Mouse (Mus musculus): Measurements from ENCODE around the gene Ulk4. TPM values are rescaled to one million over a fixed set of nuclear protein-coding genes. Genes with fewer than 3 reads are reported as not detected.
"Not testable (repeated sequence)": the region's sequence is repeated elsewhere in the genome, so short reads cannot be mapped to it uniquely, and the experiment has no call there.

Gene Ulk4
- polyA plus RNA-seq, 1 experiment, result 14.9 TPM

DNA sequence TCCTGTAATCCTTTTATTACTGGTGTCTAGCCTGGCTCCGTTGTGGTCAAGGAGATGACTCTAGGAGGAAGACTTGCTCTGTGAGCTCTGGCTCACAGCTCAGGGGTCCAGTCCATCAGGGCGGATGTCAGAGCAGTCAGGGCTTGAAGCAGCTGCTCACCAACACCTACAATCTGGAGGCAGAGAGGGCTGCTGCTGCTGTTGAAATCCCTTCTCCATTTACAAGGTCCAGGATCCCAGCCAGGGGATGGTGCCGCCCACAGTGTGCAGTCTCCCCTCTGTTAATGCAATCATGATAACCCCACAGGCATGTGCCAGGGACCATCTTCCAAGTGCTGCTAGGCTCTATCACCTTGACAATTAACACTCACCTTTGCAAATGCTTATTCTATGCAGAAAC, 220.5 kb downstream of the Ulk4 start:
- H3K4me1 ChIP-seq (ENCODE audit: control insufficient read depth, insufficient read depth, low read length), result no peaks in the 10 kb centered on the region
- no peak for DNase-seq
- no peak overlapping the region for H3K4me3 ChIP-seq (replicated peaks; ENCODE audit: extremely low read depth, low read depth, low read length)
- 85% methylated on average over 3 of the region's 3 CpGs for WGBS
- TF ChIP-seq POLR2A (IDR thresholded peaks at IDR 0.05; ENCODE audit: borderline replicate concordance, extremely low read depth, low read depth, low read length) (no peak), CTCF (IDR thresholded peaks at IDR 0.05; ENCODE audit: insufficient read depth, low read length) (no peak)

DNA sequence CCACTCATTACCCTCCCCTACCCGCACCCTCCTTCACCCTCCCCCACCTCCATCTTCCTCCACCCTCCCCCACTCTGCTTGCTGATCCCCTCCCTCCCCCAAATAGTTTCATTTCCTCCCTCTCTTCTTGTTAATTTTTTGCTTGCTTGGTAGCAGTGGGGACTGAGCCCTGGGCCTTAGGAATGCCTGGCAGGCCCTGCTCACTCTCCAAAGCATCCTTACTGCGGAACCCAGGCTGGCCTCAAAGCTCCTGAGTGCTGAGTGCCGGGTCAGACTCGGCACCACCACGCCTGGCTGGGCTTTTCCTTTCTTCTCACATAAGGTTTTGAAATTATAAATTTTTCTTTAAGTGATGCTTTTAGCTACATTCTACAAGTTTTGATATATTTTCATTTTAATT, 221.0 kb downstream of the Ulk4 start:
- DNase-seq, result no peak
- H3K4me1 ChIP-seq (ENCODE audit: control insufficient read depth, insufficient read depth, low read length), result no peaks in the 10 kb centered on the region
- 78% methylated on average over 5 of the region's 5 CpGs for WGBS
- H3K4me3 ChIP-seq (replicated peaks; ENCODE audit: extremely low read depth, low read depth, low read length), result no peak overlapping the region
- no peak for TF ChIP-seq CTCF (IDR thresholded peaks at IDR 0.05; ENCODE audit: insufficient read depth, low read length)

DNA sequence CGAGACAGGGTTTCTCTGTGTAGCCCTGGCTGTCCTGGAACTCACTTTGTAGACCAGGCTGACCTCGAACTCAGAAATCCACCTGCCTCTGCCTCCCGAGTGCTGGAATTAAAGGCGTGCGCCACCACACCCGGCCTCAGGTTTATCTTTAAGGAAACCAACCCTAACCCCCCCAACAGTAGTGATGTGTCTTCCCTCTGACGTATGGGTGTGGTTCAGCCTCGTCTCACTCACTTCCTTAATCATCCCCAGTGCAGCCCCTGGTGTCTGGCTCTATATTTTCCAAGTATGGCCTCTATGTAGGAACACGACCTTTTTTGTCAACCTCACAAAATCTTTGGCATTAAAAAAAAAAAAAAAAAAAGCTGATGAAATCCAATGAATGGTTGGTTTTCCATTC, 231.3 kb downstream of the Ulk4 start:
- not testable (repeated sequence) for H3K4me1 ChIP-seq (ENCODE audit: control insufficient read depth, insufficient read depth, low read length); H3K4me3 ChIP-seq (replicated peaks; ENCODE audit: extremely low read depth, low read depth, low read length); DNase-seq
- 62% methylated on average over 9 of the region's 9 CpGs for WGBS

DNA sequence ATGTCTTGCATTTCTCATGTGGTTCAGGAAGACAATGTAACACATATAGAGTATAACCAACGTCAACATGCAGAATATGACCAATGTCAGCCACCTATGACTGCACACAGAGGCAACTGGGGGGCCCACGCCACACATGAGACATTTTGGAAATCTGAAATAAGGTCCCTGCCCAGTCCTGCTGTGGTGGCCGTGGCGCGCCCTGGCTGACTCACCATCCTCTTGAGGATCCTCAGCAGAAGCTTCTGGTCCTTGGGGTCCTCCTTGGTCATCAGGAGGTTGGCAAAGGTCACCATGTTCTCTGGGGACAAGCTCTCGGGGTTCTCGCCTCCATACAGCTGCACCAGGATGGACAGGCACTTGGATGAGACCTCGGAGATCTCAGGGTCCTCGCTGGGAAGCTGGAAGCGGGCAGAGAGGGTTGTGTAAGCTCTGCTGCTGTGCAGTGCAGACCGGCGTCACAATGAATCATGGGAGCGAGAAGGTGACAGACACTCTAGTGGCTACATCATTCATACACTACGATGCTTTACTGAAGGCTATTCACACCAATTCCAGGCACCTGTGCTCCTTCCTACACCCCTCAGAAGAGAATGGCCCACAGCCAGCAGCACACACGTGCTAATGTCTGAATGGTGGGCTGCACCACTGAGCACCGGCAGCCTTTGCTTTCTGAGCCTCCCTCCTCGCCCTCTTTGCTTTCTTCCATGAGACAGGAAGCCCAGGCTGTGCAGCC, 232.4 kb downstream of the Ulk4 start:
- Histone ChIP-seq H3K4me1 (ENCODE audit: control insufficient read depth, insufficient read depth, low read length) (no peaks in the 10 kb centered on the region), H3K4me3 (replicated peaks; ENCODE audit: extremely low read depth, low read depth, low read length) (no peak overlapping the region)
- WGBS, result 81% methylated on average over 17 of the region's 17 CpGs
- no peak for DNase-seq
- TF ChIP-seq CTCF (IDR thresholded peaks at IDR 0.05; ENCODE audit: insufficient read depth, low read length), result no peak
- no peak for TF ChIP-seq POLR2A (IDR thresholded peaks at IDR 0.05; ENCODE audit: borderline replicate concordance, extremely low read depth, low read depth, low read length)

DNA sequence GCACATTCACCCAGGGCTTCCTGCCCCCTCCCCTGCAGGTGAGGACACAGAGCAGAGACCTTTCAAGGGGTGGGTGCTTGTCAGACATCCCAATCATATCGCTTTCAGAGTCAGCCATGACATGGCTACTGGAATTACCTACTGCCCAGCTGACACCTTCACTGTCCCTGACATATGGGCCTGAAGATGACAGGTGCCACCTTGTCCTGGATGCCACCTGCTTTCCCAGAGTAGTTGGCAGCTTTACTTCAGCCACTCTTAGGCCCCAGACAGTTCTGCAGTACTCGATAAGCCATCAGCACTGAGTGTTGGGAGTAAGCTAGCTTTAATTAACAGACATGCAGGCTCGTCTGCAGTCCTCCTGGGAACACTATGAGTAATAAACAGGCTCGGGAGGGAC, 234.0 kb downstream of the Ulk4 start:
- WGBS, result 90% methylated on average over 4 of the region's 4 CpGs
- Histone ChIP-seq H3K4me1 (ENCODE audit: control insufficient read depth, insufficient read depth, low read length) (no peaks in the 10 kb centered on the region), H3K4me3 (replicated peaks; ENCODE audit: extremely low read depth, low read depth, low read length) (no peak overlapping the region)
- TF ChIP-seq CTCF (IDR thresholded peaks at IDR 0.05; ENCODE audit: insufficient read depth, low read length) (no peak), POLR2A (IDR thresholded peaks at IDR 0.05; ENCODE audit: borderline replicate concordance, extremely low read depth, low read depth, low read length) (no peak)
- no peak for DNase-seq

DNA sequence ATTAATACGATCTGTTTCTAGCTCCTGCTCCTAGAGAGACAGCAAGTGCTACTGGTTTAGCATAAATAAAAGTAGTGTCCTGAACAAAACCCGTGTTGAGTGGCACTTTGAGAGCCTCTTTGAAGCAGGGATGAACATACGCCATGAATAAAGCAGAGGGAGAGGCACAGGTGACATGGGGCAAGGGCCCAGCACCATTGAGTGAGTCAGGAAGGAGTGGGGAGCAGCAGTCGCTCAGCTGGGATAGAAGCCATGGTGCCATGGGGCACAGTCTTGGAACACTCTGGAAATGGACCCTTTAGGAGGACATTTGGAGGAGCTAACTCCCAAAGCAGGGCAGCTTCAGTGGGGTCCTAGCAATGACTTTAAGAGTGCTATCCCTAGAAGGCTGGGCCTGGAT, 238.6 kb downstream of the Ulk4 start:
- Histone ChIP-seq H3K4me3 (replicated peaks; ENCODE audit: extremely low read depth, low read depth, low read length) (no peak overlapping the region), H3K4me1 (ENCODE audit: control insufficient read depth, insufficient read depth, low read length) (no peaks in the 10 kb centered on the region)
- no peak for DNase-seq
- TF ChIP-seq CTCF (IDR thresholded peaks at IDR 0.05; ENCODE audit: insufficient read depth, low read length), result no peak
- WGBS, result 72% methylated on average over 4 of the region's 4 CpGs

DNA sequence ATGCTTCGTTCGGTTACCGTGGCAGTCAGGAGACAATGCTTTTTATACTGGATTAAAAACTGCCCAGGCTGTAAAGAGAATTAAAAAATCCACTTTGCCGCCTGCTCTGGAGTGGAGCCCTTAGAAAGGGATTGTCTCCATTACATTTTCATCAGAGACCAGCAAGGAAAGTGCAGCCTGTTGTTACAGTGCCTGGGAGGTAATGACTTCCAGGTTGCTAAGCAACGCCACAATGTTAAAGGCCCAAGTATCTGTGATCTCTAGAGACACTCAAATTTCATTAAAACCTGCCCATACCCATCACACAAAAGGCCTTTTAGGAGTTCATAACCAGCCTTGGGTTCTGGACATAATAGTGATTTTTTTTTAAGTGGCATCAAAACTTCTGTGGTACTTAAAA, 239.0 kb downstream of the Ulk4 start:
- DNase-seq, result no peak
- WGBS, result 80% methylated on average over 5 of the region's 5 CpGs

DNA sequence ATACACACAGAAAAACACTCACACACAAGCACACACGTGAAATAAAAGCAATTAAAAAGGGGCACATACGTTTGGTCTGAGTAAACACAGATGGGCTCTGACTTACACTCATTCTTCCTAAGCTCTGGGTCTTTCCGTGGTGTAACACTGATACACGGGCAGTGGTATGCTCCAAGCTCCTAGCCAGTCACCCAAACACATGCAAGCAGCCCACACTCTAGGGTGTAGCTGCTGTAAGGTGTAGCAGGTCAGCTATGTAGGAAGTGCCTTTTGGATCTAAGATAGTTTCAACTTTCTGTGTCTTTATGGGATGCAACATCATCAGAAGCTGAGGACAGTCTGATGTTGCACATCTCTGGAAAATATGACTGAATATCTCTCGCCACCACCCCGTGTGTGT, 241.7 kb downstream of the Ulk4 start:
- H3K4me3 ChIP-seq (replicated peaks; ENCODE audit: extremely low read depth, low read depth, low read length), result no peak overlapping the region
- TF ChIP-seq POLR2A (IDR thresholded peaks at IDR 0.05; ENCODE audit: borderline replicate concordance, extremely low read depth, low read depth, low read length) (no peak), CTCF (IDR thresholded peaks at IDR 0.05; ENCODE audit: insufficient read depth, low read length) (no peak)
- H3K4me1 ChIP-seq (ENCODE audit: control insufficient read depth, insufficient read depth, low read length), result no peaks in the 10 kb centered on the region
- no peak for DNase-seq
- WGBS, result 74% methylated on average over 6 of the region's 6 CpGs

More for the DNA sequence above, 239.0 kb downstream of the Ulk4 start:
- Histone ChIP-seq H3K4me1 (ENCODE audit: control insufficient read depth, insufficient read depth, low read length) (no peaks in the 10 kb centered on the region), H3K4me3 (replicated peaks; ENCODE audit: extremely low read depth, low read depth, low read length) (no peak overlapping the region)
- no peak for TF ChIP-seq CTCF (IDR thresholded peaks at IDR 0.05; ENCODE audit: insufficient read depth, low read length)
- TF ChIP-seq POLR2A (IDR thresholded peaks at IDR 0.05; ENCODE audit: borderline replicate concordance, extremely low read depth, low read depth, low read length), result no peak

DNA sequence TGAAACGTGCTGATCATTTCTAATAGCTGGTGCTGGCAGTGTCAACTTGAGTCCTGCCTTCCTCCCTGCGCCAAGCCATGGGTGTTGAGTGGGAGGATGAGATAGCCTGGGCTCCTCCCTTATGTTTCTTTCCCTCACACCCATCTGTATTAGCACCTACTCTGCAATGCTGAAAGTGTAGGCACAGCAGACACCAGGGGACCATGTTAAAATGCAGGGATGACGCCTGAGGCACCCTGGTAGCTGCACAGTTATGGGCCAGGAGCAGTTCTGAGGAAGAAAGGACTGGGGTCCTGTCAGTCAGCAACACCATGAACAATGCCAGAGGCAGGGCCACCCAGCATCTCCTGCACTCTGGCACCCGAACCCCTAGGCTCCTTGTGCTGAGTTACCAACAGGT, 243.4 kb downstream of the Ulk4 start:
- WGBS, result 80% methylated on average over 4 of the region's 4 CpGs
- Histone ChIP-seq H3K4me1 (ENCODE audit: control insufficient read depth, insufficient read depth, low read length) (no peaks in the 10 kb centered on the region), H3K4me3 (replicated peaks; ENCODE audit: extremely low read depth, low read depth, low read length) (no peak overlapping the region)
- TF ChIP-seq CTCF (IDR thresholded peaks at IDR 0.05; ENCODE audit: insufficient read depth, low read length) (no peak), POLR2A (IDR thresholded peaks at IDR 0.05; ENCODE audit: borderline replicate concordance, extremely low read depth, low read depth, low read length) (no peak)
- no peak for DNase-seq

DNA sequence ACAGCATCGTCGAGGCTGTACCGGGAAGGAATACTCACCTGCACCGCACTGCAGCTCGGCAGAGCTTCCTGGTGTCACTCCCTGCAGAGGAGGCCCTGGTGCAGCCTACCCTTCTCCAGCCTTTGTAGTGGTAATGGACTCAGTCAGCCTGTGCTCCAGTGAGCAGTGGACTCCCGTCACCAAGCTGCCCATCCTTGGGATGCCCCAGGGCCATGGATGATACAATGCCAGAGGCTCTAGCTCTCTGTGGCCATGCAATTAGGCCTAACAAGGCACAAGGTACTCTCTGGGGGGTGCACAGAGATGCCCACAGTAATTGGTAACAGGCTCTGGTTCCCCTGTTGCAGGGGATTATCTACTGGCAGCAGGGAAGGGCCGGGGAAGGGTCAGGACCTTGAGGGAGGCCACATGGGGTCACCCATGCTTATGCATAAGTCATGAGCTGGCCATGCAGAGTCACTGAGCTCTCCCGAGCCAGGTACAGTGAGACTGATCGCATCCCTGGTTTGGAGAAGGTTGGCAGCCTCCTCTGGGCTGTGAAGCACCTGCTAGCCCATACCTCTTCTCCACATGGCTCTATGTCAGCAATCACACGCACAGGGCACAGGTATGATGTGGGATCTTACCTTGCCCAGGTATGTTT, 244.6 kb downstream of the Ulk4 start:
- TF ChIP-seq POLR2A (IDR thresholded peaks at IDR 0.05; ENCODE audit: borderline replicate concordance, extremely low read depth, low read depth, low read length), result no peak
- no peak for TF ChIP-seq CTCF (IDR thresholded peaks at IDR 0.05; ENCODE audit: insufficient read depth, low read length)
- no peak for DNase-seq
- H3K4me3 ChIP-seq (replicated peaks; ENCODE audit: extremely low read depth, low read depth, low read length), result no peak overlapping the region
- no peaks in the 10 kb centered on the region for H3K4me1 ChIP-seq (ENCODE audit: control insufficient read depth, insufficient read depth, low read length)
- 81% methylated on average over 10 of the region's 10 CpGs for WGBS

All from lung, adult 2 months (tissue).